Mouse (Mus musculus) hindbrain, embryonic 16.5 days (tissue): ENCODE results near the gene Ctnna3. TPM values are rescaled to one million over a fixed set of nuclear protein-coding genes. Genes with fewer than 3 reads are reported as not detected.
A peak's percentile ranks its signal among the peaks of the same experiment; 100 is the strongest.

Experiments
- ATAC-seq: fragments of 200-750 bp; cut with Nextera tagmentation; 2 replicates; pipeline ENCODE4 v1.8.0; 2017; ENCODE audit warnings: moderate TSS enrichment, moderate library complexity
- H3K27ac ChIP-seq: fragments of 300-500 bp; sonication (generic); 2 replicates; pipeline ENCODE4 v1.5.1; 2014; ENCODE audit warnings: low read depth, mild to moderate bottlenecking, control low read depth, low read length, moderate library complexity
- H3K27me3 ChIP-seq: fragments of 300-500 bp; sonication (generic); replicated peaks from 2 replicates; pipeline ENCODE4 v1.6.1; 2014; ENCODE audit warnings: low read length; ENCODE audit not compliant: control insufficient read depth, insufficient read depth
- H3K36me3 ChIP-seq: fragments of 300-500 bp; sonication (generic); 2 replicates; pipeline ENCODE4 v1.6.1; 2014; ENCODE audit warnings: mild to moderate bottlenecking, low read length, moderate library complexity, mixed read lengths; ENCODE audit not compliant: control insufficient read depth, insufficient read depth
- H3K4me1 ChIP-seq: fragments of 300-500 bp; sonication (generic); 2 replicates; pipeline ENCODE4 v1.6.1; 2014; ENCODE audit warnings: low read depth, low read length; ENCODE audit not compliant: control insufficient read depth, insufficient read depth
- H3K4me2 ChIP-seq: fragments of 300-500 bp; sonication (generic); 2 replicates; pipeline ENCODE4 v1.6.1; 2014; ENCODE audit warnings: mild to moderate bottlenecking, low read length, control low read depth, moderate library complexity
- H3K4me3 ChIP-seq: fragments of 300-500 bp; sonication (generic); 2 replicates; pipeline ENCODE4 v1.5.1; 2014; ENCODE audit warnings: mild to moderate bottlenecking, low read length, control low read depth, moderate library complexity
- H3K9ac ChIP-seq: fragments of 300-500 bp; sonication (generic); 2 replicates; pipeline ENCODE4 v1.6.1; 2014; ENCODE audit warnings: low read depth, mild to moderate bottlenecking, control low read depth, low read length, moderate library complexity
- H3K9me3 ChIP-seq: fragments of 300-500 bp; sonication (generic); 2 replicates; pipeline ENCODE4 v1.6.1; 2014; ENCODE audit warnings: mild to moderate bottlenecking, low read length, moderate library complexity; ENCODE audit not compliant: control insufficient read depth
- WGBS: fragments of 180-500 bp; shearing (Covaris S2); extraction: QIAGEN DNeasy Blood & Tissue Kit; methylation state at CpG from one replicate; pipeline ENCODE4 v1.1.7; 2014; 5-methylcytosine and 5-hydroxymethylcytosine counted together
- polyA plus RNA-seq: library from polyadenylated mRNA; unstranded; fragments of >200 nt; fragmentation: Nextera tagmentation; extraction: Ambion mirVana; gene quantifications from 2 replicates; pipeline ENCODE4 v1.2.1, GENCODE M21; 2015

Gene Ctnna3
- polyA plus RNA-seq, 1 experiment from 2014 or later: 2.3 TPM

- H3K27me3 ChIP-seq: no peaks in the 10 kb centered on the region
- H3K4me2 ChIP-seq: no peak within 1 kb of the TSS
- no peak within 1 kb of the TSS for H3K4me3 ChIP-seq
- no peak for ATAC-seq
- no peaks in the 10 kb centered on the region for H3K9me3 ChIP-seq
- WGBS: 89% methylated on average over 18 of the region's 18 CpGs
- H3K4me1 ChIP-seq: no peaks in the 10 kb centered on the region
- H3K27ac ChIP-seq: no peak within 1 kb of the TSS
- no peaks in the 10 kb centered on the region for H3K36me3 ChIP-seq
- H3K9ac ChIP-seq: no peak within 1 kb of the TSS
Measured at GRCm38 (mm10) chr10:63421739-63422735, 7.9 kb upstream of the Ctnna3 start, which contains the start of gene Gm7075. Gene Gm7075 (minus strand): TSS chr10:63421789.

- no peaks in the 10 kb centered on the region for H3K4me1 ChIP-seq
- 69% methylated on average over 5 of the region's 5 CpGs for WGBS
- no peak overlapping the region for H3K9ac ChIP-seq
- no peak overlapping the region for H3K4me3 ChIP-seq
- no peak overlapping the region for H3K4me2 ChIP-seq
- no peak overlapping the region for H3K27ac ChIP-seq
- no peaks in the 10 kb centered on the region for H3K9me3 ChIP-seq
- H3K27me3 ChIP-seq: no peaks in the 10 kb centered on the region
- ATAC-seq: no peak
- no peaks in the 10 kb centered on the region for H3K36me3 ChIP-seq
Measured at GRCm38 (mm10) chr10:63422736-63422992, 7.2 kb upstream of the Ctnna3 start.

- 87% methylated on average over 9 of the region's 9 CpGs for WGBS
- H3K9me3 ChIP-seq: no peaks in the 10 kb centered on the region
- no peaks in the 10 kb centered on the region for H3K36me3 ChIP-seq
- no peaks in the 10 kb centered on the region for H3K4me1 ChIP-seq
- ATAC-seq: no peak
- H3K9ac ChIP-seq: no peak overlapping the region
- no peaks in the 10 kb centered on the region for H3K27me3 ChIP-seq
- no peak overlapping the region for H3K27ac ChIP-seq
- H3K4me3 ChIP-seq: no peak overlapping the region
- no peak overlapping the region for H3K4me2 ChIP-seq
Measured at GRCm38 (mm10) chr10:63423591-63424474, 6.1 kb upstream of the Ctnna3 start.

GRCm38 (mm10) chr10:63424475-63424814 is 5.5 kb upstream of the Ctnna3 start:
- Histone ChIP-seq H3K27me3 (no peaks in the 10 kb centered on the region), H3K36me3 (no peaks in the 10 kb centered on the region), H3K27ac (no peak overlapping the region), H3K4me2 (no peak overlapping the region), H3K4me1 (no peaks in the 10 kb centered on the region), H3K9me3 (no peaks in the 10 kb centered on the region), H3K9ac (no peak overlapping the region), H3K4me3 (no peak overlapping the region)
- ATAC-seq: no peak

GRCm38 (mm10) chr10:63427146-63427545 is 2.8 kb upstream of the Ctnna3 start:
- Histone ChIP-seq H3K27ac (no peak overlapping the region), H3K9ac (no peak overlapping the region), H3K4me3 (no peak overlapping the region), H3K27me3 (no peaks in the 10 kb centered on the region), H3K4me2 (no peak overlapping the region), H3K4me1 (no peaks in the 10 kb centered on the region), H3K9me3 (no peaks in the 10 kb centered on the region), H3K36me3 (no peaks in the 10 kb centered on the region)
- ATAC-seq: no peak
- 83% methylated on average over 8 of the region's 8 CpGs for WGBS

GRCm38 (mm10) chr10:63428243-63429022 is 1.5 kb upstream of the Ctnna3 start:
- WGBS: 24% methylated on average over 19 of the region's 19 CpGs
- H3K36me3 ChIP-seq: no peaks in the 10 kb centered on the region
- no peaks in the 10 kb centered on the region for H3K27me3 ChIP-seq
- no peak for ATAC-seq
- H3K9me3 ChIP-seq: no peaks in the 10 kb centered on the region
- H3K4me2 ChIP-seq: peak overlapping the region; percentile 93
- no peaks in the 10 kb centered on the region for H3K4me1 ChIP-seq
- 0 out of 2 replicates have a peak overlapping the region, but pooled peaks have one; percentile 3 for H3K27ac ChIP-seq
- peak overlapping the region; percentile 88 for H3K4me3 ChIP-seq
- peak overlapping the region; percentile 54 for H3K9ac ChIP-seq

- Histone ChIP-seq H3K36me3 (no peaks in the 10 kb centered on the region), H3K4me1 (no peaks in the 10 kb centered on the region), H3K4me3 (peak overlapping the region; percentile 88), H3K9me3 (no peaks in the 10 kb centered on the region), H3K9ac (peak overlapping the region; percentile 54), H3K27me3 (no peaks in the 10 kb centered on the region), H3K4me2 (peak overlapping the region; percentile 93), H3K27ac (no peak overlapping the region)
- 1% methylated on average over 11 of the region's 11 CpGs for WGBS
- ATAC-seq: 0 out of 2 replicates have a peak, but pooled peaks have one; percentile 0
Measured at GRCm38 (mm10) chr10:63429023-63429340, 916 bp upstream of the Ctnna3 start.

- H3K9ac ChIP-seq: peak overlapping the region; percentile 77
- H3K27ac ChIP-seq: peak overlapping the region; percentile 83
- H3K4me1 ChIP-seq: no peaks in the 10 kb centered on the region
- H3K27me3 ChIP-seq: no peaks in the 10 kb centered on the region
- H3K9me3 ChIP-seq: no peaks in the 10 kb centered on the region
- peak overlapping the region; percentile 93 for H3K4me2 ChIP-seq
- H3K36me3 ChIP-seq: no peaks in the 10 kb centered on the region
- peak overlapping the region; percentile 88 for H3K4me3 ChIP-seq
- WGBS: under 1% methylated on average over 30 of the region's 34 CpGs
- ATAC-seq: peak; percentile 93
Measured at GRCm38 (mm10) chr10:63429380-63429779, 518 bp upstream of the Ctnna3 start.
